Mouse (Mus musculus) heart, postnatal 36 days (tissue): ENCODE data around the gene Macrod2. TPM values are rescaled to one million over a fixed set of nuclear protein-coding genes. Genes with fewer than 3 reads are reported as not detected.

Source experiments
- DNase-seq, 2 experiments: peaks; one replicate each; pipeline ENCODE4 v3.0.0; 2021 to 2022
- intact Hi-C: fragments of 180-260 bp; cut with DNase I; formaldehyde crosslinking; loops from one replicate; pipeline ENCODE4 v1.15.1; 2025
- total RNA-seq, 2 experiments: library from RNA; stranded (reverse); gene quantifications; 2 replicates each; pipeline ENCODE4 v1.2.3; 2021

Macrod2 gene
- total RNA-seq, 2 experiments from 2014 or later, result 7.8 to 8.6 TPM

DNA sequence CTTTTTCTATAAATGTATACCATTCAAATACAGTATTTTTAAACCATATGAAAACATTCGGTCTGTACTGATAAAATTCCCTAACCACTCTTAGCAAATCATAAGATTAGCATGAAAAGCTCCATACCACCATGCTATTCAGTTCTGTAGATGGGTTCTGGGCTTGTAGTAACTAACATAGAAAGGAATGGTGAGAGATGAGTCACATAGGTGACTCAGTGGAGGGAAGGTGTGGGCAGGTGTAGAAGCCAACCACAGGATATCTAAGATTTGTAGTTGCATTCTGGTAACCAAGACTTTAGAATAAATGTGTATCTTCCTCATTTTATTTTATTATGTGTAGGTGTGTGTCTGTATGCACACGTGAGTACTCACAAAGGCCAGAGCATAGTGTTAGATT is 166.3 kb downstream of the Macrod2 start:
- no peak for DNase-seq
- intact Hi-C loops, result no loop called here

DNA sequence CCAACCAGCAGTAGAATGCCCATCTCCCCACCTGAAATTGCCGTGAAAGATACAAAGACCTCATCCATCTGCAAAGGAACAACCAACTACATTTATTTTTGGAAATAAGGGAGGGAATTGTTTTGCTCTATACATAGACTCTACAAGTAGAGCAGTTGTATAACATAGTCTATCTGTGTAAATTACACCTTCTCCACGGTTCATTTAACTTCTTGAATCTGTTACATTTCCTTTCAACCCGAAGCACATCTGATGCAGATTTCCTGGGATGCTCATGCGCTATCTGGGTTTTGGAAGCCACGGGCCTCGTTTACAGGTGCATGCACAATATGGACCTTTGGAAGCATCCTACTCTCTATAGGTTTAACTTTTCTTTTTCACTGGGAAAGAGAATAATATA is 175.8 kb downstream of the Macrod2 start:
- DNase-seq, result no peak
- intact Hi-C loops, result no loop called here

DNA sequence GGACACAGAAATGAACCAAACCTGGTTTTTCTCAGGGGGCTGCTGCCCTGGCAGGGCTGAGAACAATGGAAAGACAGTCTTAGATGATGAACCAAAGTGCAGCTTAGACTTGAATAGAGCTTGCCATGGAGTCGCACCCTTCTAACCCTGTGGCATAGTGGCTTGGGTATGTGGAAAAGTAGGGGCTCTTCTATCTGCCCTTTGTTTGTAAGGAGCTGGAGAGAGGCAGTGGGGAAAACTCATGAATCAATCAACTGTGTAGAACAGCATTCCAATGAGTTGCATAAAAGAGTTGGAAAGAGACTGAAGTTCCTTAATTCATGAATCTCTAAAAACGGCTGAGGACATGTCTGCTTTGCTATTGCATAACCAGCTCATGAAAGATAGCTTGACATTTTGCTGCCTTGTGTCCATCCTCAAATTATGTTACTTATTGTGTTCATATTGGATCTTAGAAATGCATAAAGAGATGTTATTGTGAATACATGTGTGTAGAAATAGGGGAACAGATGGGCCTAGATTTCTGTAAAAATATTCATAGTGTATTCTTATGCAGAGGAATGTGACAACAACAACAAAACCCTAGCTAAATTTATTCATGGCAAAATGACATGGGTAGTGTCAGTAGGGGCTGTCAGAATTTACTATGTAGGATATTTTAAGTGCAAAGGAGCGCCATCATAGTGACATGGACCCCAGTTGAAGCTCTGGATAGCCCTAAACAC is 197.6 kb downstream of the Macrod2 start:
- intact Hi-C loops, result no loop called here

DNA sequence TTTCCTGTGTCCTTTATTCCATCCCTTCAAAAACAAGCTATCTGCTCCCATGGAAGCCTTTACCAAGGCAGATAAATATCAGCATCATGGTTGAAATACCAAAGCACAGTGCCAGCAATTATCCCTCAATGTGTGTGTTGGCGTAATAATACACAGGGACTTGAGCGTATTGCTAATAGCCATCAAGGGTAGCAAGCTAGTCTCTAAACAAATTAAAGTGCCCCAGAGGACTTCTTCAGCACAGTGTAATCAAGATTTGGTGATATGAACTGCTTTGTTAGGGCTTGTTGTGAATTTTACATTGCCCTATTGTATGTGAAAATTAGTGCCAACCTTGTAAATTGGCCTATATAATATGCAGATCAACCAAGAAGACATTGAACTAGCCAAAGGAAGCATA is 201.8 kb downstream of the Macrod2 start:
- intact Hi-C loops, result no loop called here
- DNase-seq, result no peak

More for the DNA sequence above, 197.6 kb downstream of the Macrod2 start:
- no peak for DNase-seq

DNA sequence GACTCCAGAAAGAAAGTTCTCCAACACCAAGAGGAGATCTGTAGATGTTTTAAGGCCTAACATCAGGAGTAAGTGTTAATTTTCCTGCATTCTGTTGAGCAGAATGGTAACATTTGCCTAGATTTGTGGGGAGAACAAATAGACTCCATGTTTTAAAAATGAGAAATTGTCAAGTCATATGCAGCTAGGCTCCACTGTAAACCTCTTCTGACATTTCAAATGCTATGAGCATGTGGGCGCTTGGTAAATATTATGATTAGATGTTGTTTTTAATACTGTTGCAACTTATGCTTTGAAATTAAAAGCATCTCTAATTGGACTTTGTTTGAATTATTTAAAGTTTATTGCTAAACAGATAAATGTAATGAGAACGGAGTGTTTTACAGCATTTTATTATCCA is 220.3 kb downstream of the Macrod2 start:
- DNase-seq, result no peak

DNA sequence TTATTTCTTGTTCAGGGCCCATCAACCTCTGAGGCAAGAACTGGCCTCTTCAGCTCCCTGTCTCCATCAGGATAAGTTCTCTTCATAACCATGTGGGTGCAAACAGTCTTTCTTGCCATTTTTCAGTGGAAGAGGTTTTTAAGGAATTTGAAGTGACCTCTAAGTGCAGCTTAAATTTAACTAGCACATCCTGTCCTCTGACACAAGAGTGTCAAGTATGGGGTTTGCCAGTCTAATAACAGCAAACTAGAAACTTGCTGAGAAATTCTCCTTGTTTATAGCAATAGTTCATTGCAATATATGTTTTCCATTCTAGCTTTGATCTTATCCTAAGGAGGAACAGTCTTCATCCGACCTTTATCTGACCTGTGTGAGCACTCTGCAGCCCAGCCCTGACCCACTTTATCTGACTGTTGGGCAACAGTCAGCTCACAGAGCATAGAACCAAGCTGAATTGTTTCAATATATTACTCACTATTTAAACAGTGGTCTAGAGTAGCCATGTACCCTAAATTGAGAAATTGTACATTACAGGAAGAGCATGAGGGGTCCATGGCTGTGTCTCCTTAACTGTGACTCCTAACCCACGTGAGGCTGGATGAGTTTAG is 226.7 kb downstream of the Macrod2 start:
- intact Hi-C loops, result no loop called here
- DNase-seq, result no peak

More for the DNA sequence above, 220.3 kb downstream of the Macrod2 start:
- intact Hi-C loops, result no loop called here

DNA sequence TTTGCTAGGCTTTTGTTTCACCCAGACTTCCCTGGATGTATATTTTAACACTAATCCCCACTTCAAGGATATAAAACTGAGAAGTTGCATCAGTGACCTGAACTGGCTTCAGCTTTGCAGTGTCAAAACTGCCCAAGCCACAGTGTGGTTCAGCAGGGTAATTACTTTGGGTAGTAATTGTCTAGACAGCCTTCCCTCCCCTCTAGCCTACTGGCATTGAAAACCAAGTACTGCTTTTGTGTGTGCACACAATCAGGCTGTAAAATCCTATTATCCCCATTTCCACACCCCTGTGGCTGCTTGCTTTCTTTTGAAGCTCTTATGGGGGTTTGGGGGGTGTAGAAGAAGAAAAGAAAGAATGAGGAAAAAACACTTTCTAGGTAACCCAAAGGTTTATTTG is 258.4 kb downstream of the Macrod2 start:
- intact Hi-C loops, result no loop called here
- no peak for DNase-seq

DNA sequence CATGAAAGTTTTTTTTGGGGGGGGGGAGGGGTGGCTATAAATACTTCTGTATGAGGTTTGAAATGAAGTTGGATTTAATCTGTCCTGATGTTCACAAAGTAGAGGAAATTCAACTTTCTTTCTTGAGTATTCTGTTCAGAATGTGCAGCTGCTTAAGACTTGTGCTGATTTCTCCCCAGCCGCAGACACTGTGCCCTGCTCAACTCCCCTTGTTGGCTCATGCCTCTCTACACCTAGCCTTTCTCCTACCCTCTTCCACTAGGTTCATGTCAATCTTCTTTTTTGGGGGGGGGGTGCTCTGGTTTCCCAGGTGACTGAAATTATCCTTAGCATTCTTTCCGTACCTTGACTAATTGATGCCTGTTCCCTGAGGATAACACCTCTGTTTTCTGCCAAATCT is 258.9 kb downstream of the Macrod2 start:
- intact Hi-C loops, result no loop called here
- no peak for DNase-seq

DNA sequence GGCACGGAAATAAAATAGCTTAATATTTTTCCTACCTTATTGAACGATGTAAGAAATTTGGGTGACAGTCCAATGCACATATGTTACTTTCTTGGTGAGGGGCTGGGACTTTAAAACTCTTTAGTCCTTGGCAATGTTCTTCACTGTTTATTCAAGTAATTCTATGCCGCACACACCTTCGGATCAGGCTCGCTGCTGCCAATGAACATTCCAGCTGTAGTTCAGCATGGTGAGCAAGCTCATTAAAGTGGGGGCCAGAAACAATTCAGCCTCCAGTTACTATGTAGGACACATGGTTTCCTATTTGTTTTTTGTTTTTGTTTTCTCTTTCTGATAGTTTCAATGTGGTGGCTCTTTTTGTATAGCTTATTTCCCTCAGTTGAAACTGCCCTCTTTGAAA is 267.6 kb downstream of the Macrod2 start:
- intact Hi-C loops, result loop anchor here (10.0 kb wide), 1 partner anchor 1392 kb away; no protein-coding TSS in a partner anchor
- DNase-seq, result no peak

DNA sequence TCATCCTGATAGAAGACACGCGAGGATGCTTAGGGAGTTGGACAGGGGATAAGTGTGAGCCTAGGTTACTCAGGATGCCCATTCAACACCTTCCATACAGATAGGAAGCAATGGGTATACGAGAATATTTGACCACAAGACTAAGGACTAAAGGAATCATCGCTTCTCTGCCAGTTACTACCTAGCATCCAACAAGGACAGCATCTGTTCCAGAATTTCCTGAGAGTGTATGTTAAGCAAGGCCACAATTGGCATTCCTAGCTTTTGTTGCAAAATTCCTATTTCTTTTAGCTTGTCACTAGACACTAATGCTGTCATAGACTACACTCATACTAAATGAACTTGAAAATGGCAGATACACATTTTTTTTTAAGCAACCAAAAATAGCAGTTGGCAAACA is 269.3 kb downstream of the Macrod2 start:
- no peak for DNase-seq
- intact Hi-C loops, result loop anchor here (10.0 kb wide), 1 partner anchor 1390 kb away; no protein-coding TSS in a partner anchor

DNA sequence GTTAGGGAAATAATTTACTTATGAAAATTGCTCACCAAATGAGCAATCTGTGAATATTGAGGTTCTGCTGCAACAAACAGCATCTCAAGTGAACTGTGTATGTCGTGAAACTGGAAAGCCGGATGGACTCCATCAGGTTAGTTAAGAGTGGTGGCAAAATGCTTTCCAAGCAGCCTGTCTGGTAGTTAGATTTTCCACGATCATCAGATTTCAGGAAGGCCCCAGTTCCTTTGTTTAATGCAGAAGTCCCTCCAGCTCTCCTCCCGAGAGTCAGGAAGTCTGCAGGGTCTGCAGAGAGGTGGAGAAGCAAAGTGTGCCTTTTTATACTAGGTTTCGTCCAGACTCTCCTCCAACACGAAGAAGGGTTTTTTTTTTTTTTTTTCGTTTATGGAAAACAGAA is 271.7 kb downstream of the Macrod2 start:
- no peak for DNase-seq
- intact Hi-C loops, result loop anchor here (10.0 kb wide), 1 partner anchor 1388 kb away; no protein-coding TSS in a partner anchor

DNA sequence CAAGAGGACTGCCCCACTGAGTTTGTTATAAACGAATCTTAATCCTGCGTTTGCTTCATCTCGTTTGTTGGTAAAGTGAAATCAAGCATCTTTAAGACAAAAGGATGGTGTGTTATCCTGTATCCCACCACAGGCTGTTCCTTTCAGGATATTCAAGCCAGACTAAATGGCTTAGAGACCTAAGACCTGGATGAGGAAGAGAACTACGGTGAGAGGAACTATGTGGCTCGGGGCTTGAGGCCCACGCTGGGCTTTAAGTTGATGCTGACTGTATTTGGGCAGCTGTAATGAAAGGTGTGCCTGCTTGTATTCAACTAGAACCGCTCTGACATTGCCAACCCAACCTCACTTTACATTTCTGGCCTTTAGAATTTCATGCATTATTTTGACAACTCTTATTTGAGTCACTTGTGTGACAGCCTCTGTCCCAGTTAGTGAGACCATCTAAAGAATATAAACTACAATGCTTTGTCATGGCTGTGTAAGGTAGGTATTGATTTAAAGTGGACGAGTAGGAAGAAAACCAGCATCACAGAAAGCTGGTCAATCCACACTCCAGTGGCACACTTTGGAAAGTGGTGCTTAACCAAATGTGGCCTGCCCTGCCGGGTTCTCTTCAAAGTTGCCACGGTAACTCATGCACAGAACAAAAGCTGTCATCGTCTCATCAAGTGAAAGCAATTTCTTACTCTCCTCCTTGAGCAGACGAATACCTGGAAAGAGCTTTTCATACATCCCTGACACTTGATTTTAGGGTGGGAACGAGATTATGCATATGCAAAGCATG is 272.3 kb downstream of the Macrod2 start:
- intact Hi-C loops, result loop anchor here (2.0 to 10.0 kb wide), 2 partner anchors 1387 to 1587 kb away; no protein-coding TSS in a partner anchor
- DNase-seq, result no peak

DNA sequence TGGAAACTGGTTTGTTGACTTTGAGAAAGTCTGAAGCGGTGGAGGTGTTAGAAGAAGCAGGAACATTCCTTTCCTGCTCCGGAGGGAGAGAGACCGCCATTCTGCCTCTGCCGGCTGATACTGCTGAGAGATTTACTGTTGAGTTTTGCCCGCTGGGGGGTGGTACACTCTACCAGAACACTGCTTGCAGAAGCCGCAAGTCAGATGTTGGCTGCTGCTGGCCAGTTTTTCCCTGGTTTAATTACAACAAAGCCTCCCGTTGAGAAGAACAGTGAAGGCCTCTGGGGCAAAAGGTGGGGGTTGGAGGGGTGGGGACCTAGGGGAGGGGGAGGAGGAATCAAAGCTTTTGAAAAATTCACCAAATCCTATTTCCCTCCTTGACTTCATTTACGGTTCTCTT is 273.2 kb downstream of the Macrod2 start:
- DNase-seq, result peak; percentile 9 to 16
- intact Hi-C loops, result loop anchor here (2.0 to 10.0 kb wide), 2 partner anchors 1386 to 1586 kb away; no protein-coding TSS in a partner anchor

DNA sequence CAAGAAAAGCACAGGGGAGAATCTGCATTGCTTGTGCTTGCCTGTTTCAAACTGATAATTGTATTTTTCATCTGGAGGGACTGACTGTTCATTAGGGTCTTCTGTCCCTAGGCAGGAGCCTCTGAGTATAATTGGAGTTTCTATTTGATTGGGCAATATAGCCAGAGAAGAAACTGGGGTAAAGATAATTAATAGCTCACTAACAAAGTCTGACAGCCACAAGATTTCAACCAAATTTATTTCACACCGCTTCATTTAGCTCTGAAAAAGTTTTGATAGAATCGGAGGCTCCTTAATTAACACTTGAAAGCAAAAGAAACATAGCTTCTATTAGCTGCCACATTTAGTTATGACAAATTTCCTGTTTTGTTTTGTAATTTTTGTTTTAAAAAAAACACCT is 274.0 kb downstream of the Macrod2 start:
- DNase-seq, result no peak
- intact Hi-C loops, result loop anchor here (2.0 to 10.0 kb wide), 2 partner anchors 1386 to 1586 kb away; no protein-coding TSS in a partner anchor

DNA sequence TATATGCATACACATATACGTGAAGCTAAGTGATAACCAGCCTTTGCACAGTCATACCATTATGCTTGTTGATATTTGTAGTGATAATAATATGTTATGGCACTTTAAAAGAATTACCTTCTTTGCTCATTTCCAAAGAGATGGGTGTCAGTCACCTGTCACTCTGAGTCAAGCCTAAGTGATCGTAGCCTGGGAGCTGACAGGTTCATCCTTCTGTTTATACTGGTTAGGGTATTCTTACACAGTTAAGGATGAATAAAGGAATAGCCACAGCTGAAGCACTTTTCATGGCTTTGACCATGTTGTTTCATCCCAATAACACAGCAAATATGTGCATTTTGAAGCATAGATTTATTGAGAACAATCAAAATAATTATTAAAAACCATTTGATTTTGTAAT is 274.7 kb downstream of the Macrod2 start:
- intact Hi-C loops, result loop anchor here (2.0 to 10.0 kb wide), 2 partner anchors 1385 to 1585 kb away; no protein-coding TSS in a partner anchor
- DNase-seq, result no peak

DNA sequence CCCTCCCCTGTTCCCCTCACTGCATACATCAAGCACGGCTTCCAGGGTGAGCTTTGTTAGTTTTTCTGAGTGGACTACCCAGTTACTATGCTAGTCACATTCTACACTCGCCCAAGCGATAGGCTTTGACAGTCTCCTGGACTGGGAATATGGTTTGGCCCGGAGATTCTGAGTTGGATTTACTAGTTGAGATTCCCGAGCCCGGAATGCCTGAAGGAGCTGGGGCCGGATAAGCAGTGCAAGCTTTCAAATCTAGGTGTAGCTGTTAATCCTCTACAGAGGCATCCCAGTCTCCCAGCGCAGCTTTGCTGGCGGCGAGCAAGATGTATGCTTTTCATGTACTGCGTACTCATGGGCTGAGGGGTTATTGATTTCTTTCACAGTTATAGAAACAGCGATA is 275.3 kb downstream of the Macrod2 start:
- intact Hi-C loops, result no loop called here
- DNase-seq, result peak; percentile 1 to 2

DNA sequence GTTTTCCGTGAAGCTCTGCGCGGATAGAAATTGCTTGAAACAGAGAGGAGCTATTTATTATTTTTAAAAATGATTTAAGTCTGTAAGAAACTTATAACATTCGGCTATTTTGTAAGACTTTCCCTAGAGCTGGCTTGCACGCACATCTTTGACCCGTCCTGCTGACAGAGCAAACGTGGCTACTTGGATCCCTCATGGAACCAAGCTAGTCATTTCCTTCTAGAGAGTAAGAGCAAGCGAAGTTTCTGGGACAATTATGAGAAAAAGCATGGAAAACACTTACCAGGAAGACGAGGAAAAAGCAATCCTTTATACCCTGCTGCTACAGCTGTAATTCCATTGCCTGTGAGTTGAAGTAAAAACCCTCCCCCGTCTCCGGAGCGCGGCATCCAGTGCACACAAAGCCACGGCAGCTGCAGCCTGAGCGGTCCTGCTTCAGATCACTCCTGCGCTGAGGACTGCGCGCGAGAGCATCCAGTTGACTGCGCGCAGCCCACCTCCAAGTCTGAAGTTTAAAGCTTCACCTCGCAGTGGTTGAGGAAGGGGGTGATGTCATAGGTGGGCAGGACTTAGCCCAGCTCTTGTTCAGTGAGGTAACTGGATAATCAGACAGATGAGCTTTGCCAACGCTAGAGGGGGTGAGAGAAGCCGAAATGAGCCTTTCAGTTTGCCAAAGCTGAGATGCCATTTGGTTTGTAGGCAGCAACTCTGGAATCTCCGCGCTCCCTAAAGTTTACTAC is 276.0 kb downstream of the Macrod2 start, which contains the start of gene Flrt3:
Gene Flrt3, minus strand, starts transcription at position 507 of the 740 bp plus-strand sequence.
- intact Hi-C loops, result no loop called here

DNA sequence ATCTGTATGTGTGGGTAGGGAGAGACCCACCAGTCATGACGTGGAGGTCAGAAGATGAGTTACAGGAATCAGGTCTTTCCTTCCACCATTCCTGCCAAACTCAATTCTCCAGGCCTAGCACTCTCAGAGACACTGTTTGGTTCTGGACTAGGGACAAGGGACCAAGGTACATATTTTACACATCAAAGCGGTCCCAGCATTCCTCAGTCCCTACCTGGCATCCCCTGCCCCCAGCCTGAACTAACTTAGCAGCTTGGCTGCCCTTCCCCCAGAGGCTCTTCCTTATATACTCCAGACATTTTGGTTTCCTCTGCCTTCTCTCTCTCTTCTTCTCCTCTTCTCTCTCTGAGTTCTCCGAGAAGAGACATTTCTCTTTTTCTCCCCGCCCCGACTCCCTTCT is 278.4 kb downstream of the Macrod2 start:
- intact Hi-C loops, result no loop called here
- DNase-seq, result no peak

More for the DNA sequence above, 276.0 kb downstream of the Macrod2 start, which contains the start of gene Flrt3:
- DNase-seq, result peak; percentile 55 to 59

DNA sequence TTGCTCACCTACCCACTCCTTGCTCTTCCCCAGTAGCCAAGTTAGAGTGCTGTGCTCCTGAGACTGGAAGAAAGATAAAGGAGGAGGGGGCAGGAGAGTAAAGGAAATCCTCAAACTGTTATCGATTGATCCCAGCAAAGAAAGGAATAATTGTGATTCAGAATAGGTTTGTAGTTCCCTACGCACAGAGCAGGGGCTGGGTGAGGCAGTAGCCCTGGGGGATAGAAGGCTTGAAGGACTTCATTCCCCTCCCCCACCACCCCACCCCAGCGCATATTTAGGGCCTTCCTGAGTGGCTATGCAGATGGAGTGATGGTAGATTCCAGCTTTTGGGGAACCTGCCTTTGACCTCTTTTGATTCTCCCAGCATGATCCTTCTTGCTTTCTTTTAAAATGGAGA is 281.6 kb downstream of the Macrod2 start:
- DNase-seq, result no peak
- intact Hi-C loops, result no loop called here

DNA sequence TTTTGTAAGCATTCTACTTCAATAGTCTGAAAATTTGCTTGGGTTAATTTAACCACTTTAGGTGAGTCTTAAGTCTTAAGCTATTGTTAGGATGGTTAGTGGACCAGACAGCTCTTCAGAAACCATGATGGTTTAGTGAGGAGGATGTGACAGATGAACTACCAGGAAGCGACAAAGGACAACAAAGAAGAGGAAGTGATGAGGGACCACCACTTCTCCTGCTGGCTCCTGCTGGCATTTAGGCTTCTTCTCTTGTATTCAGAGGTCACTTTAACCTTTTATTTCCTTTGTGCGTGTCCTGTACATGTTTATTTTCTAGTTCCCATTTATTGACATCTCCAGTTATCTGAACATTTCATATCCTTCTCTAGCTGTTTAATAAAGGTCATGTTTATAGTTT is 295.8 kb downstream of the Macrod2 start:
- intact Hi-C loops, result no loop called here
- DNase-seq, result no peak
